Mouse (Mus musculus) liver, embryonic 13.5 days (tissue): ENCODE results near the gene Fam163a. TPM values are rescaled to one million over a fixed set of nuclear protein-coding genes. Genes with fewer than 3 reads are reported as not detected.

Source experiments
- ATAC-seq: fragments of 200-750 bp; cut with Nextera tagmentation; 2 replicates; pipeline ENCODE4 v1.8.0; 2017; ENCODE audit warnings: low read depth, mild to moderate bottlenecking, moderate number of reproducible peaks, moderate library complexity
- DNase-seq: peaks from one replicate; pipeline ENCODE4 v3.0.0; 2022
- H3K27ac ChIP-seq: fragments of 300-500 bp; sonication (generic); 2 replicates; pipeline ENCODE4 v1.5.1; 2015; ENCODE audit warnings: moderate library complexity, mild to moderate bottlenecking, inconsistent platforms
- H3K27me3 ChIP-seq: fragments of 300-500 bp; sonication (generic); 2 replicates; pipeline ENCODE4 v1.6.1; 2015; ENCODE audit warnings: mild to moderate bottlenecking, inconsistent platforms
- H3K36me3 ChIP-seq: fragments of 300-500 bp; sonication (generic); 2 replicates; pipeline ENCODE4 v1.6.1; 2015; ENCODE audit warnings: mild to moderate bottlenecking, inconsistent platforms
- H3K4me1 ChIP-seq: fragments of 300-500 bp; sonication (generic); replicated peaks from 2 replicates; pipeline ENCODE4 v1.6.1; 2015; ENCODE audit warnings: inconsistent platforms
- H3K4me2 ChIP-seq: fragments of 300-500 bp; sonication (generic); 2 replicates; pipeline ENCODE4 v1.6.1; 2015; ENCODE audit warnings: inconsistent platforms, mild to moderate bottlenecking, moderate library complexity
- H3K4me3 ChIP-seq: fragments of 300-500 bp; sonication (generic); replicated peaks from 2 replicates; pipeline ENCODE4 v1.5.1; 2015; ENCODE audit warnings: mild to moderate bottlenecking, inconsistent platforms
- H3K9ac ChIP-seq: fragments of 300-500 bp; sonication (generic); 2 replicates; pipeline ENCODE4 v1.6.1; 2015; ENCODE audit warnings: mild to moderate bottlenecking, inconsistent platforms
- H3K9me3 ChIP-seq: fragments of 300-500 bp; sonication (generic); replicated peaks from 2 replicates; pipeline ENCODE4 v1.6.1; 2016; ENCODE audit warnings: inconsistent platforms
- WGBS: fragments of 180-500 bp; shearing (Covaris S2); methylation state at CpG from one replicate; pipeline ENCODE4 v1.1.7; 2015; ENCODE audit not compliant: insufficient replicate concordance; 5-methylcytosine and 5-hydroxymethylcytosine counted together
- polyA plus RNA-seq: library from polyadenylated mRNA; unstranded; fragments of >200 nt; fragmentation: Nextera tagmentation; extraction: Ambion mirVana; gene quantifications from 2 replicates; pipeline ENCODE4 v1.2.1, GENCODE M21; 2015

Gene Fam163a
- polyA plus RNA-seq, 1 experiment from 2014 or later: 0.06 TPM

- peaks cover 4% of the 10 kb centered on the region for H3K4me1 ChIP-seq
- no peak overlapping the region for H3K27ac ChIP-seq
- no peak overlapping the region for H3K4me2 ChIP-seq
- no peaks in the 10 kb centered on the region for H3K9me3 ChIP-seq
- 68% methylated on average over 4 of the region's 4 CpGs for WGBS
- no peak overlapping the region for H3K9ac ChIP-seq
- DNase-seq (no peak), ATAC-seq (no peak)
- peaks cover 62% of the 10 kb centered on the region for H3K36me3 ChIP-seq
- H3K4me3 ChIP-seq: no peak overlapping the region
- H3K27me3 ChIP-seq: no peaks in the 10 kb centered on the region
Observed at GRCm38 (mm10) chr1:156028340-156028975, 176.4 kb downstream of the Fam163a start.

- Histone ChIP-seq H3K27me3 (no peaks in the 10 kb centered on the region), H3K4me2 (no peak overlapping the region), H3K4me3 (no peak overlapping the region), H3K36me3 (peaks cover 56% of the 10 kb centered on the region), H3K27ac (no peak overlapping the region), H3K4me1 (0 out of 2 replicates have a peak, but pooled peaks cover 2% of the 10 kb centered on the region), H3K9me3 (no peaks in the 10 kb centered on the region), H3K9ac (no peak overlapping the region)
- WGBS: 80% methylated on average over 3 of the region's 3 CpGs
- DNase-seq (no peak), ATAC-seq (no peak)
Observed at GRCm38 (mm10) chr1:156027849-156028248, 177.0 kb downstream of the Fam163a start.

Other genes with a start within 250 kb of the Fam163a start
- 5.0 TPM in 2 replicates for gene Cep350, start 231.8 kb downstream of the Fam163a start, polyA plus RNA-seq
- gene Tor1aip2, start 169.6 kb downstream of the Fam163a start, polyA plus RNA-seq: 47.9 and 58.5 TPM in 2 replicates
- gene Tor1aip1, start 168.5 kb downstream of the Fam163a start, polyA plus RNA-seq: 25.9 and 29.6 TPM in 2 replicates
- gene Tdrd5, start 98.6 kb upstream of the Fam163a start, polyA plus RNA-seq: 0.07 TPM in 2 replicates
- not detected in 2 replicates for gene Nphs2, start 105.7 kb upstream of the Fam163a start, polyA plus RNA-seq
- gene Gm2000, start 161.0 kb upstream of the Fam163a start, polyA plus RNA-seq: 748 and 750 TPM in 2 replicates
- 0.09 TPM in 1 of 2 replicates, not detected in the other for gene Axdnd1, start 216.1 kb upstream of the Fam163a start, polyA plus RNA-seq